Comparison of ENCODE assay signal across 24 mouse cellular contexts in the genomic region with DNA sequence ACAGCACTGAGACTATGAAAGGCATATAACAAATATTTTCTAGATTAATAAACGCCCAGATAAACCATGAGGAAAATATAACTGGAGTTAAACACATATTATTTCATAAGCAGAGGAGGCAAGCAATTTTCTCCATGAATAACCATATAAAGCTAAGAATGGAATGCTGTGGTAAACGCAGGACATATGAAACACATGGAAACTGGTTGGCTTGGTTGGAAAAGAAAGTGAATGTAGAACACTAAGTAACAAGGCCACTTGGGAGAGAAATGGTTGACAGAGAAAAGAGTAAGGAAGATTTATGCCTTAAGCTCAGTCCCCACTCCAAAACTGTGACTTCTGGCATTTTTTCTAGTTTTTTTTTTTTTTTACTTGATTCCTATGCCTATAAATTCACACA.
DNase-seq lines count a peak whose midpoint lies in the region; ATAC-seq and TF ChIP-seq lines count a peak whose summit lies in the region.
"Had no signal": no experiment of that assay in that cellular context is flagged by ENCODE, and none has a peak within 500 bp of the region (broad histone marks: within the 10 kb centered on the region; RNA-seq: fewer than 3 reads in every experiment).

No protein-coding gene starts in this region.

- no peak overlapping the region for H3K4me3 ChIP-seq in kidney, postnatal 0 days (replicated peaks; ENCODE audit: low read depth, low read length)
- no peak overlapping the region for H3K4me3 ChIP-seq in kidney, embryonic 16.5 days (ENCODE audit: low read length)
- H3K4me3 ChIP-seq in intestine, embryonic 16.5 days (ENCODE audit: low read length): no peak overlapping the region
- H3K4me3 ChIP-seq in thymus, adult 2 months (ENCODE audit: control insufficient read depth, insufficient read depth, low read length): no peak overlapping the region
- H3K4me3 ChIP-seq: embryonic facial prominence, embryonic 10.5 days; embryonic facial prominence, embryonic 12.5 days; erythroblast, embryonic 14.5 days; forebrain, embryonic 10.5 days; forebrain, embryonic 12.5 days had no signal

- DNase-seq in kidney, postnatal 0 days (ENCODE audit: low spot score): peak; percentile 11
- peak; percentile 29 for DNase-seq in Muller cell, postnatal 12 days (ENCODE audit: inconsistent ontology term)
- DNase-seq in adipocyte (ENCODE audit: low spot score): peak; percentile 40
- DNase-seq in thymus, adult 2 months: no peak
- DNase-seq in right cerebral cortex, postnatal 14 days: no peak
- DNase-seq: adrenal gland, adult 8-10 months; adrenal gland, postnatal 14 days; adrenal gland, postnatal 36 days; B cell, adult 2 months; cerebellum, adult 11-12 months; cerebellum, adult 2 months; cerebellum, adult 9-10 months; cerebellum, postnatal 10 days; cerebellum, postnatal 25 days had no signal

- no peaks in the 10 kb centered on the region for H3K27me3 ChIP-seq in kidney, postnatal 0 days (ENCODE audit: insufficient read depth, low read length)
- H3K27me3 ChIP-seq in kidney, embryonic 16.5 days (ENCODE audit: insufficient read depth, low read length): no peaks in the 10 kb centered on the region
- H3K27me3 ChIP-seq in intestine, embryonic 16.5 days (replicated peaks; ENCODE audit: control insufficient read depth, insufficient read depth, low read length): no peaks in the 10 kb centered on the region
- H3K27me3 ChIP-seq in thymus, adult 2 months (ENCODE audit: control insufficient read depth, insufficient read depth, low read length): no peaks in the 10 kb centered on the region
- H3K27me3 ChIP-seq: CH12.LX; embryonic facial prominence, embryonic 12.5 days; forebrain, embryonic 12.5 days had no signal

- H3K4me2 ChIP-seq in kidney, postnatal 0 days (ENCODE audit: low read length): no peak overlapping the region
- no peak overlapping the region for H3K4me2 ChIP-seq in kidney, embryonic 16.5 days (replicated peaks; ENCODE audit: low read depth, low read length)
- no peak overlapping the region for H3K4me2 ChIP-seq in intestine, embryonic 16.5 days (ENCODE audit: low read depth, low read length)
- H3K4me2 ChIP-seq: embryonic facial prominence, embryonic 12.5 days; forebrain, embryonic 12.5 days had no signal

- TF ChIP-seq CTCF in kidney, postnatal 0 days (IDR thresholded peaks at IDR 0.05; ENCODE audit: low read depth): no peak
- TF ChIP-seq CTCF in thymus, adult 2 months (IDR thresholded peaks at IDR 0.05; ENCODE audit: borderline replicate concordance, control insufficient read depth, extremely low read depth, insufficient read depth, low read length, poor library complexity): no peak

- H3K27ac ChIP-seq in kidney, postnatal 0 days: no peak overlapping the region
- H3K27ac ChIP-seq in kidney, embryonic 16.5 days (ENCODE audit: low read length): no peak overlapping the region
- no peak overlapping the region for H3K27ac ChIP-seq in intestine, embryonic 16.5 days (ENCODE audit: low read length)
- H3K27ac ChIP-seq in thymus, adult 2 months (ENCODE audit: control insufficient read depth, insufficient read depth, low read length): no peak overlapping the region
- H3K27ac ChIP-seq: embryonic facial prominence, embryonic 10.5 days; embryonic facial prominence, embryonic 12.5 days; forebrain, embryonic 10.5 days; forebrain, embryonic 12.5 days had no signal

- no peaks in the 10 kb centered on the region for H3K4me1 ChIP-seq in kidney, postnatal 0 days (replicated peaks; ENCODE audit: insufficient read depth, low read length)
- H3K4me1 ChIP-seq in kidney, embryonic 16.5 days (ENCODE audit: insufficient read depth, low read length): no peaks in the 10 kb centered on the region
- H3K4me1 ChIP-seq in intestine, embryonic 16.5 days (ENCODE audit: control insufficient read depth, insufficient read depth, low read length): no peaks in the 10 kb centered on the region
- H3K4me1 ChIP-seq in thymus, adult 2 months (replicated peaks; ENCODE audit: control insufficient read depth, insufficient read depth, low read length): no peaks in the 10 kb centered on the region
- H3K4me1 ChIP-seq: embryonic facial prominence, embryonic 10.5 days; embryonic facial prominence, embryonic 12.5 days; forebrain, embryonic 10.5 days; forebrain, embryonic 12.5 days had no signal

- no peak for TF ChIP-seq POLR2A in thymus, adult 2 months (IDR thresholded peaks at IDR 0.05; ENCODE audit: control insufficient read depth, extremely low read depth, insufficient read depth, low read length, poor library complexity)

- no peak overlapping the region for H3K9ac ChIP-seq in kidney, postnatal 0 days (ENCODE audit: low read depth, low read length)
- no peak overlapping the region for H3K9ac ChIP-seq in kidney, embryonic 16.5 days (replicated peaks; ENCODE audit: low read length)
- no peak overlapping the region for H3K9ac ChIP-seq in intestine, embryonic 16.5 days (ENCODE audit: low read depth, low read length)
- H3K9ac ChIP-seq: embryonic facial prominence, embryonic 12.5 days; forebrain, embryonic 12.5 days had no signal

- no peaks in the 10 kb centered on the region for H3K9me3 ChIP-seq in kidney, postnatal 0 days (replicated peaks; ENCODE audit: low read length)
- H3K9me3 ChIP-seq in kidney, embryonic 16.5 days (ENCODE audit: low read length): no peaks in the 10 kb centered on the region
- no peaks in the 10 kb centered on the region for H3K9me3 ChIP-seq in intestine, embryonic 16.5 days (ENCODE audit: control insufficient read depth, low read length)
- H3K9me3 ChIP-seq: embryonic facial prominence, embryonic 10.5 days; embryonic facial prominence, embryonic 12.5 days; forebrain, embryonic 10.5 days; forebrain, embryonic 12.5 days had no signal

- peaks cover 3% of the 10 kb centered on the region; the same call in 1 of the 2 replicates for H3K36me3 ChIP-seq in kidney, postnatal 0 days (ENCODE audit: insufficient read depth, low read length)
- H3K36me3 ChIP-seq in kidney, embryonic 16.5 days (ENCODE audit: insufficient read depth, low read length): no peaks in the 10 kb centered on the region
- H3K36me3 ChIP-seq in intestine, embryonic 16.5 days (ENCODE audit: control insufficient read depth, insufficient read depth, low read length): no peaks in the 10 kb centered on the region
- H3K36me3 ChIP-seq in thymus, adult 2 months (ENCODE audit: control insufficient read depth, insufficient read depth, low read length): no peaks in the 10 kb centered on the region
- H3K36me3 ChIP-seq: embryonic facial prominence, embryonic 10.5 days; embryonic facial prominence, embryonic 12.5 days; forebrain, embryonic 10.5 days; forebrain, embryonic 12.5 days; G1E had no signal

- WGBS in kidney, postnatal 0 days: 73% methylated on average over 2 of the region's 2 CpGs
- 76% methylated on average over 2 of the region's 2 CpGs for whole genome bisulfite sequencing in kidney, embryonic 16.5 days
- WGBS in intestine, embryonic 16.5 days: 71% methylated on average over 2 of the region's 2 CpGs
- 87% methylated on average over 2 of the region's 2 CpGs for WGBS in thymus, adult 2 months

- ATAC-seq in kidney, postnatal 0 days (replicated peaks; ENCODE audit: low FRiP score, low read depth): no peak
- no peak for ATAC-seq in kidney, embryonic 16.5 days (ENCODE audit: low FRiP score, low TSS enrichment)
- no peak for ATAC-seq in intestine, embryonic 16.5 days
- ATAC-seq: CD4-positive, CD25-positive, alpha-beta regulatory T cell, adult 4 months had no signal

Comparison
In these comparisons a context has a peak if more than half of its experiments do, and no peak if none do; other contexts are left out.
1. DNase-seq: peak in kidney, postnatal 0 days (single experiment), Muller cell, postnatal 12 days (single experiment) and adipocyte (single experiment); none in thymus, adult 2 months (single experiment) and right cerebral cortex, postnatal 14 days (single experiment).